Mouse (Mus musculus): ENCODE measurements around the gene Cmtm7.

GRCm38 (mm10) chr9:114807261-114807660 is 25.6 kb upstream of the Cmtm7 start:
- TF ChIP-seq GATA1 (IDR thresholded peaks at IDR 0.05; ENCODE audit: low read length) = no peak
- no peak for TF ChIP-seq TAL1 (IDR thresholded peaks at IDR 0.05; ENCODE audit: low read length)
